Mouse (Mus musculus) midbrain, embryonic 15.5 days (tissue): ENCODE results near the gene Rab8a. TPM values are rescaled to one million over a fixed set of nuclear protein-coding genes. Genes with fewer than 3 reads are reported as not detected.
A peak's percentile ranks its signal among the peaks of the same experiment; 100 is the strongest.

ENCODE experiments used
- ATAC-seq: fragments of 200-750 bp; cut with Nextera tagmentation; replicated peaks from 2 replicates; pipeline ENCODE4 v1.8.0; 2017; ENCODE audit warnings: moderate TSS enrichment
- H3K27ac ChIP-seq: fragments of 300-500 bp; sonication (generic); 2 replicates; pipeline ENCODE4 v1.5.1; 2015; ENCODE audit warnings: mild to moderate bottlenecking, inconsistent platforms
- H3K27me3 ChIP-seq: fragments of 300-500 bp; sonication (generic); replicated peaks from 2 replicates; pipeline ENCODE4 v1.6.1; 2015; ENCODE audit warnings: inconsistent platforms
- H3K36me3 ChIP-seq: fragments of 300-500 bp; sonication (generic); replicated peaks from 2 replicates; pipeline ENCODE4 v1.6.1; 2015; ENCODE audit warnings: inconsistent platforms
- H3K4me1 ChIP-seq: fragments of 300-500 bp; sonication (generic); 2 replicates; pipeline ENCODE4 v1.6.1; 2015; ENCODE audit warnings: inconsistent platforms
- H3K4me2 ChIP-seq: fragments of 300-500 bp; sonication (generic); 2 replicates; pipeline ENCODE4 v1.6.1; 2015; ENCODE audit warnings: inconsistent platforms, mild to moderate bottlenecking, moderate library complexity
- H3K4me3 ChIP-seq: fragments of 300-500 bp; sonication (generic); 2 replicates; pipeline ENCODE4 v1.5.1; 2015; ENCODE audit warnings: mild to moderate bottlenecking, inconsistent platforms
- H3K9ac ChIP-seq: fragments of 300-500 bp; sonication (generic); 2 replicates; pipeline ENCODE4 v1.6.1; 2015; ENCODE audit warnings: mild to moderate bottlenecking, inconsistent platforms
- H3K9me3 ChIP-seq: fragments of 300-500 bp; sonication (generic); 2 replicates; pipeline ENCODE4 v1.6.1; 2016; ENCODE audit warnings: inconsistent platforms
- WGBS: fragments of 180-500 bp; shearing (Covaris S2); methylation state at CpG from one replicate; pipeline ENCODE4 v1.1.7; 2015; ENCODE audit warnings: mixed read lengths; 5-methylcytosine and 5-hydroxymethylcytosine counted together
- polyA plus RNA-seq: library from polyadenylated mRNA; unstranded; fragments of >200 nt; fragmentation: Nextera tagmentation; extraction: Ambion mirVana; gene quantifications from 2 replicates; pipeline ENCODE4 v1.2.1, GENCODE M21; 2015

Rab8a gene
- polyA plus RNA-seq, 1 experiment from 2014 or later, result 88.8 TPM

- Histone ChIP-seq H3K4me2 (peak within 1 kb of the TSS; percentile 65), H3K9me3 (no peaks in the 10 kb centered on the region), H3K4me1 (peaks cover 17% of the 10 kb centered on the region), H3K4me3 (peak within 1 kb of the TSS; percentile 65), H3K27me3 (no peaks in the 10 kb centered on the region), H3K9ac (peak within 1 kb of the TSS; percentile 78), H3K36me3 (peaks cover 7% of the 10 kb centered on the region; the same call in 1 of the 2 replicates), H3K27ac (peak within 1 kb of the TSS; percentile 81)
- under 1% methylated on average over 43 of the region's 49 CpGs for WGBS
- ATAC-seq, result peak; percentile 86
Measured at GRCm38 (mm10) chr8:72134756-72135445, 26.1 kb upstream of the Rab8a start, which contains the start of gene Tpm4. TSS of gene Tpm4 (plus strand) at chr8:72134975.

GRCm38 (mm10) chr8:72135446-72136301 is 25.3 kb upstream of the Rab8a start:
- ATAC-seq, result peak; percentile 77

DNA sequence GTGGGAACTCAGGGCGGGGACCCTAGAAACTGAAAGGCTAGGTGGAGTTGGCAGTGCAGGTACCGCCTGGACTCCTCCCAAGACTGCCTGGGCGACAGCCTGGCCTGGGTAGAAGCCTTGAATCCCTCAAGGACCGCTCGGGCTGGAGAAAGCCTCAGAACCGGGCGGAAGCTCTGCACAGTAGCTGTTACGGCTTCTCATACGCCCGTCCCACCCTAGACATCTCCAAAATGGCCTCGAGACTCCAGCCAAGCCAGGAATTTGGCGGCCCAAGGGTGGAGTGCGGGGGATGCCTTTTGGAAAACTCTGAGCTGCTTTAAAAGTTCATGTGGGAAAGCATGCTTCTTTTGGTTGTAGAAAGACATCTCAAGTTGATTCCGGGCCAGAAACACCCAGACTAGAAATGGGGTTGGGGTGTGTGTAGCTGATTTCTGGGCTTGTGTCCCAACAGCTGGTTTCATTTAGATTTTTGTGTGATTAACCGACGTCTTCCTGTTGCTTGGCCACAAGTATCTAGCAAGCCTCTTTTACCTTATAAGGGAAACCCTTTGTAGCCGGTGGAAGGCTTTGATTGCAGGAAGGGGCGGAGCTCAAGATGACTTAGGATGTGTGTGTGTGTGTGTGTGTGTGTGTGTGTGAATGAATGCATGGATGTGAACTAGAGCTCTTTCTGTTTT is 24.6 kb upstream of the Rab8a start:
- H3K27ac ChIP-seq, result peak overlapping the region; percentile 81
- peak overlapping the region; percentile 78 for H3K9ac ChIP-seq
- peak; percentile 24 for ATAC-seq
- H3K9me3 ChIP-seq, result no peaks in the 10 kb centered on the region
- peak overlapping the region; percentile 65 for H3K4me2 ChIP-seq
- peaks cover 17% of the 10 kb centered on the region for H3K4me1 ChIP-seq
- peak overlapping the region; percentile 65 for H3K4me3 ChIP-seq
- WGBS, result under 1% methylated on average over 18 of the region's 18 CpGs
- H3K27me3 ChIP-seq, result no peaks in the 10 kb centered on the region
- H3K36me3 ChIP-seq, result peaks cover 16% of the 10 kb centered on the region; the same call in 1 of the 2 replicates

More at GRCm38 (mm10) chr8:72135446-72136301, 25.3 kb upstream of the Rab8a start:
- H3K36me3 ChIP-seq, result peaks cover 13% of the 10 kb centered on the region; the same call in 1 of the 2 replicates
- peak overlapping the region; percentile 65 for H3K4me3 ChIP-seq
- H3K9me3 ChIP-seq, result no peaks in the 10 kb centered on the region
- H3K9ac ChIP-seq, result peak overlapping the region; percentile 78
- peak overlapping the region; percentile 65 for H3K4me2 ChIP-seq
- H3K27ac ChIP-seq, result peak overlapping the region; percentile 81
- peaks cover 17% of the 10 kb centered on the region for H3K4me1 ChIP-seq
- WGBS, result under 1% methylated on average over 60 of the region's 62 CpGs
- no peaks in the 10 kb centered on the region for H3K27me3 ChIP-seq

- Histone ChIP-seq H3K4me1 (peaks cover 17% of the 10 kb centered on the region), H3K27ac (no peak overlapping the region), H3K4me3 (no peak overlapping the region), H3K36me3 (peaks cover 19% of the 10 kb centered on the region), H3K9ac (no peak overlapping the region), H3K27me3 (no peaks in the 10 kb centered on the region), H3K9me3 (no peaks in the 10 kb centered on the region), H3K4me2 (no peak overlapping the region)
- no peak for ATAC-seq
- 90% methylated on average over 2 of the region's 2 CpGs for WGBS
Measured at GRCm38 (mm10) chr8:72137431-72137830, 23.6 kb upstream of the Rab8a start.

- Histone ChIP-seq H3K4me1 (peaks cover 17% of the 10 kb centered on the region), H3K36me3 (peaks cover 24% of the 10 kb centered on the region), H3K27ac (no peak overlapping the region), H3K4me2 (no peak overlapping the region), H3K27me3 (no peaks in the 10 kb centered on the region), H3K9ac (no peak overlapping the region), H3K4me3 (no peak overlapping the region), H3K9me3 (no peaks in the 10 kb centered on the region)
- WGBS, result 98% methylated on average over 5 of the region's 5 CpGs
- no peak for ATAC-seq
Measured at GRCm38 (mm10) chr8:72138456-72138855, 22.5 kb upstream of the Rab8a start.

DNA sequence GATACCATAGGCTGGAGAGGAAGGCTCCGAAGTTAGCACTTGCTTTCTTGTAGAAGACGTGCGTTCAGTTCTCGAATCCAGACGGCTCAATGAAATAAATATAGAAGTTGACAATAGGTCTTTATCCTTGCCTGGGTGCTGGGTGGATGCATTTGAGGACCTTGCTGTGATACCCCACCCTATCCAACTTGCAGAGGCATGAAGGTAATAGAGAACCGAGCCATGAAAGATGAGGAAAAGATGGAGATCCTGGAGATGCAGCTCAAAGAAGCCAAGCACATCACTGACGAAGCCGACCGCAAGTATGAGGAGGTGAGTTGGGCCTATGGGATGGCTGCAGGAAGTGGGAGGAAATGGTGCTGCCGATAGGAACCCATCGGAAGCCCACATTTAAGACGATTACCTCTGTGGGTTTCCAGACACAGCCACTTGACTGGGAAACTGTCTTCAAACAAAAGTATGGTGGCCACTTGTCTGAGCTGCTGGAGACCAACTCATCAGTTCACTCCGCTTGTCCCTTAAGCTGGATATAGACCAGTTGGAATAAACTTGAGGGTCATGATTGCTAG is 17.7 kb upstream of the Rab8a start:
- peaks cover 47% of the 10 kb centered on the region for H3K36me3 ChIP-seq
- no peaks in the 10 kb centered on the region for H3K27me3 ChIP-seq
- no peak overlapping the region for H3K27ac ChIP-seq
- no peak overlapping the region for H3K4me3 ChIP-seq
- no peak for ATAC-seq
- no peak overlapping the region for H3K4me2 ChIP-seq
- WGBS, result 93% methylated on average over 13 of the region's 13 CpGs
- no peak overlapping the region for H3K9ac ChIP-seq
- H3K4me1 ChIP-seq, result no peaks in the 10 kb centered on the region
- H3K9me3 ChIP-seq, result no peaks in the 10 kb centered on the region

DNA sequence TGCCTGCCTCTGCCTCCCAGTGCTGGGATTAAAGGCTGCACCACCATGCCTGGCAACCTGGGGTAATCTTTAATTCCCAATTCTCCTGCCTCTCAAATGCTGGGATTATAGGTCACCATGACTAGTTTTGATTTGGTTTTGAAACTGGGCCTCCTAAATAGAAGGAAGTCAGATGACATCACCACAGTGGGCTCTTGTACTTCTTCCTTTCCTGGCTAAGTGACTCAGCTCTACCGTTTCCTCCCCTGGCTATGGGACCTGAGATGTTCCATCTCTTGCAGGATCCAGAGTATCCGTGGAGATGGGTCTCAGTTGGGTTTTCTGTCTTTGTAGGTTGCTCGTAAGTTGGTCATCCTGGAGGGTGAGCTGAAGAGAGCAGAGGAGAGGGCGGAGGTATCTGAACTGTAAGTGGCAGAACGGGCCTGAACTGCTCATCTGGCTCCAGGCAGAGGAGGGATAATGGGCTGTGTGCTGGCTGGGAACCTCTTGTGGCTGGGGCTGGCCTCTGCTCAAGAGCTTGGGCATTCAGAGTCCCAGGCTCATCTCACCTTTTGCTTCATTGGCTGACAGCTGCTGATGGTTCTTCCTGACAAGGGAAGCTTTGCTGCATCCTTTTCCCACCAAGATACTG is 16.5 kb upstream of the Rab8a start:
- Histone ChIP-seq H3K9ac (no peak overlapping the region), H3K4me2 (no peak overlapping the region), H3K27ac (no peak overlapping the region), H3K27me3 (no peaks in the 10 kb centered on the region), H3K4me1 (no peaks in the 10 kb centered on the region), H3K36me3 (peaks cover 43% of the 10 kb centered on the region), H3K9me3 (no peaks in the 10 kb centered on the region), H3K4me3 (no peak overlapping the region)
- WGBS, result 93% methylated on average over 5 of the region's 5 CpGs
- no peak for ATAC-seq

DNA sequence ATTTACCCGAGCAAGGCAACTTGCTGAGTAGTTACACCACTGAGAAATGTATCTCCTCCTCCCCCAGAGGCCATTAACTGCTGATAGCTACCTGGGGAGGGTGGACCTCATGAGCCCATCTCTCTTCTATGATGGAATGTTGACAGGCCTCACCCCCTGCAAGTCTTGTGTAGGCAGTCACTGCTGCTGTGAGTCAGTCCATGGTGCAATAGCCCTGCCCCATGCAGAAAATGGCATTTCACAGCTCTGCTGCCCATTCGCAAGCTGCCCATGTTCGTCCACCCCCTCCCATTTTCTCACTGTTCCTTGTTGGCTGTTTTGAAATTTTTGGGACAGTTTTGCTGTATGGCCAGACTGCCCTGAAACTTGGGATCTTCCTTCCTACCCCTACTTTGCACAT is 15.5 kb upstream of the Rab8a start:
- Histone ChIP-seq H3K9me3 (no peaks in the 10 kb centered on the region), H3K27me3 (no peaks in the 10 kb centered on the region), H3K9ac (no peak overlapping the region), H3K36me3 (peaks cover 35% of the 10 kb centered on the region), H3K27ac (no peak overlapping the region), H3K4me2 (no peak overlapping the region), H3K4me1 (no peaks in the 10 kb centered on the region), H3K4me3 (no peak overlapping the region)
- no peak for ATAC-seq
- 88% methylated on average over 3 of the region's 3 CpGs for WGBS

DNA sequence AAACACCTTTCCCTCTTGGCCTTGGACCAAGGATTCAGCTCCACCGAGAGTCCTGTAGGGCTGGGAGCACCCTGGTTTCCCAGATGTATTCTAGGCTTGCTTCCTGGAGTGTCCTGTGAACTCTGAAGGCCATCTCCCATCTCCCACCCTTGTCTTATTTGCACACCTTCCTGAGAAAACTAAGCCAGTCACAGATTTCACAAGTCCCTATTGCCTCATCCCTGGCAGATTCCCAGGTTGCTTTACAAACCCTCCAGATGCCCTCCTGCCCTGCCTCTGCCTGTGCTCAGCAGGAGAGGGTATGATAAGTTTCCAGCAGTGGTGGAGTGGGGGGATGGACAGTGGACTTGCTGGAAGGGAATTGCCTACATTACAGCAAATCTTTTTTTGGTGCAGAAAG is 14.9 kb upstream of the Rab8a start:
- WGBS, result 90% methylated on average over 1 of the region's 1 CpGs
- H3K4me2 ChIP-seq, result no peak overlapping the region
- H3K27ac ChIP-seq, result no peak overlapping the region
- peaks cover 34% of the 10 kb centered on the region for H3K36me3 ChIP-seq
- H3K9ac ChIP-seq, result no peak overlapping the region
- no peaks in the 10 kb centered on the region for H3K9me3 ChIP-seq
- no peaks in the 10 kb centered on the region for H3K27me3 ChIP-seq
- H3K4me1 ChIP-seq, result no peaks in the 10 kb centered on the region
- no peak overlapping the region for H3K4me3 ChIP-seq
- ATAC-seq, result no peak

DNA sequence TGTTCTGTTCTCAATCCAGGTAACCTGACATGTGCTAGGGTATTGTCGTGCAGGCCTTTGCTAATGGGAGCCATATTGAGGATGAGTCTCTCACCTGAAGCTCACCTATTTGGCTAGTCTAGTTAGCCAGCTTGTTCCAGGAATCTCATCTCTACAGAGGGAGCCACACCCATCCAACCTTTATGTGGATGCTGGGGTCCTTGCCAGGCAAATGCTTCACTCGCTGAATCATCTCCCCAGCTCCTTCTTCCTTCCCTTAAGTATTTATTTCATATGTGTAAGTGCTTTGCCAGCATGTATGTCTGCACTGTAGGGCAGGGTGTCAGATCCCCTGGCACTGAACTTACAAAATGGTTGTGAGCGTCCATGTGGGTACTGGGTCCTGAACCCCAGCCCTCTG is 14.4 kb upstream of the Rab8a start:
- Histone ChIP-seq H3K36me3 (peaks cover 34% of the 10 kb centered on the region), H3K27me3 (no peaks in the 10 kb centered on the region), H3K9me3 (no peaks in the 10 kb centered on the region), H3K4me1 (no peaks in the 10 kb centered on the region), H3K4me3 (no peak overlapping the region), H3K9ac (no peak overlapping the region), H3K27ac (no peak overlapping the region), H3K4me2 (no peak overlapping the region)
- 90% methylated on average over 3 of the region's 3 CpGs for WGBS
- no peak for ATAC-seq

GRCm38 (mm10) chr8:72147266-72147665 is 13.7 kb upstream of the Rab8a start:
- no peak overlapping the region for H3K4me2 ChIP-seq
- peaks cover 38% of the 10 kb centered on the region for H3K36me3 ChIP-seq
- no peaks in the 10 kb centered on the region for H3K27me3 ChIP-seq
- H3K4me1 ChIP-seq, result no peaks in the 10 kb centered on the region
- no peak overlapping the region for H3K4me3 ChIP-seq
- H3K27ac ChIP-seq, result no peak overlapping the region
- no peak overlapping the region for H3K9ac ChIP-seq
- H3K9me3 ChIP-seq, result no peaks in the 10 kb centered on the region
- 82% methylated on average over 2 of the region's 2 CpGs for WGBS
- ATAC-seq, result no peak
